Mouse (Mus musculus): Measurements from ENCODE around the gene Eif3j1. TPM values are rescaled to one million over a fixed set of nuclear protein-coding genes. Genes with fewer than 3 reads are reported as not detected.
"Not testable (repeated sequence)": the region's sequence is repeated elsewhere in the genome, so short reads cannot be mapped to it uniquely, and the experiment has no call there.

Eif3j1 gene
- 13.4 and 15.5 TPM in 2 replicates for polyA plus RNA-seq (2014; fragmentation: Nextera tagmentation; extraction: Ambion mirVana)

DNA sequence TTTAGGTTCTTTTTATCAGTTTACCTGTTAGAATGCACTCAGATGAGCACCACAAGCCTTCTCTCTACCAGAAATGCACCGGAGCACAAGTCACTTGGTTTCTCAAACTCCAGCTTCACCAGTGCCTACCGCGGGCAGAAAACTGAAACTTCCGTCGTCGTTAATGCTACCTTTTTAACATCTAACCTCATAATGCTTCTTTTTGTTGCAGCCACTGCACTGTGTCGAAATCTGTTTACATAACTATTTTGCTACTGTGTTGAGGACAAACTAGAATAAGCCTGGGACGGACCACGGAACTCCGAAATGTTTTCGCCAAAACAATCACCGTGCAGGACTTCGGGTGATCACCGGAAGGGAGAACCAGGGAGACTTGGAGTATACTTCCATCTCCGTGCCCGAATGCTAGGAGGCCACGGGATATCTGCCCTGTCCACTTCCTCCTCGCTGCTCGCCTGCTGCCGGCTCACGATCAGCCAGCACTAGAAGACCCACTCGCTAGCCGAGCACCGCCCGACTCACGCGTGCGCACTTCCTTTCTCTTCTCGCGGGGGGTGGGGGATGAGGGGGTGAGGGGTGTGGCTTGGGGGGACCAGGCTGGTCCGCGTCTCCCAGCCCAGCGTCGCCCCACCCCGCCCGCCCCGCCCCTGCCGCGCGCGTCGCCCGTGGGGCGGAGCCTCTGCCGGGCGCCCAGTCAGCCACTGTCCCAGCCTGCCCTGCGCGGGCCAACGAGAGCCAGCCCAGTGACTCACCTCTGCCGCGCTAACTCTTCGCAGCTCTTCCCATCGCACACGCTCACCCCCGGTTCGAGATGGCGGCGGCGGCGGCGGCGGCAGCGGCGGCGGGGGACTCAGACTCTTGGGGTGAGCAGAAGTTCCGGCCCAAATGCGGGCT, at the start of gene Eif3j1:
TSS of gene Eif3j1 (plus strand) at position 685 of the 894 bp plus-strand sequence.
- H3K9me3 ChIP-seq (replicated peaks; ENCODE audit: control insufficient read depth, low read length): no peaks in the 10 kb centered on the region
- H3K4me2 ChIP-seq (ENCODE audit: low read depth, low read length): peak within 1 kb of the TSS; percentile 48
- peak within 1 kb of the TSS; percentile 25; the same call in 1 of the 2 replicates for H3K27ac ChIP-seq (replicated peaks; ENCODE audit: low read depth, low read length)
- peak; percentile 93 for DNase-seq (ENCODE audit: low spot score)
- H3K27me3 ChIP-seq (ENCODE audit: control insufficient read depth, insufficient read depth, low read length): no peaks in the 10 kb centered on the region
- ATAC-seq (replicated peaks; ENCODE audit: insufficient number of reproducible peaks, low FRiP score, low TSS enrichment, low read depth): peak; percentile 99
- peak within 1 kb of the TSS; percentile 65 for H3K4me3 ChIP-seq (ENCODE audit: low read depth, low read length)
- H3K9ac ChIP-seq (replicated peaks; ENCODE audit: low read length): peak within 1 kb of the TSS; percentile 85
- no peaks in the 10 kb centered on the region for H3K36me3 ChIP-seq (replicated peaks; ENCODE audit: control insufficient read depth, insufficient read depth, low read depth, low read length)
- no peaks in the 10 kb centered on the region for H3K4me1 ChIP-seq (ENCODE audit: control insufficient read depth, insufficient read depth, low read length)
- under 1% methylated on average over 55 of the region's 67 CpGs for WGBS

DNA sequence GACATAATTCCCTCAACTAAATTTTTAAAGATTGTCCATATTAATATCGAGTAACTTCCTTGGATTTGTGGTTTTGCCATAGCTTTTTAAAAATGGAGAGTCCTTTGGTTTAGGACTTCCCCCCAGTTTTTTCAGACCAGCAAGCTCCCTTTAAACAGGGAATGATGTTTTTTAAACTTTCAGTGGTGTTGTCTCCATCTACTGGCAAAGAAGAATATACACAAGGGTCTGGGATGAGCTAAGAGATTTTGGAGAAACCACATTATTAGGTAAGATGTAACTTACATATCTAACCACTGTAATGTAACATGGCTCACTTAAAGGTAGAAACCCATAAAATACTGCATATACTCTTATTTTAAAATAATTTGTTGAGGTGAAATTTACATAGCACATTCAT, 32.6 kb upstream of the Eif3j1 start:
- 83% methylated on average over 1 of the region's 1 CpGs for WGBS

DNA sequence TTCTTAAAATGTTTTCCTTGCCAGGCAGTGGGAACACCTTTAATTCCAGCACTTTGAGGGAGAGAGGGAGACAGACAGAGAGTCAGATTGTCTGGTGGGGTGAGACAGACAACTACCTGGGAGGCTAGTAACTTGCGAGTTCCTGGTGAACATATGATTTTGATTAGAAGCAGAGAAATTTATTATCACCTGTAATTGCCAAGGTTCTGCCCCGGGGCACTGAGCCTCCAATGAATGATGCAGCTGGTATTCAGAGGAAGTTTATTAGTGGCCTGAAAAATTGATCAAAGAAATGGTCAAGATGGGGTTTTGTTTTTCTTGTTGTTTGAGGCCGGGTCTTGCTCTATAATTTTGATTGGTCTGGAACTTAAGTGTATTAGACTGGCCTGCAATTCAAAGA, 19.5 kb upstream of the Eif3j1 start:
- no peak for ATAC-seq (replicated peaks; ENCODE audit: insufficient number of reproducible peaks, low FRiP score, low TSS enrichment, low read depth)
- WGBS: 68% methylated on average over 3 of the region's 3 CpGs

More for the DNA sequence above, 32.6 kb upstream of the Eif3j1 start:
- no peaks in the 10 kb centered on the region for H3K9me3 ChIP-seq (replicated peaks; ENCODE audit: control insufficient read depth, low read length)
- H3K4me2 ChIP-seq (ENCODE audit: low read depth, low read length): no peak overlapping the region
- H3K9ac ChIP-seq (replicated peaks; ENCODE audit: low read length): no peak overlapping the region
- no peaks in the 10 kb centered on the region for H3K4me1 ChIP-seq (ENCODE audit: control insufficient read depth, insufficient read depth, low read length)
- H3K4me3 ChIP-seq (ENCODE audit: low read depth, low read length): no peak overlapping the region
- H3K27me3 ChIP-seq (ENCODE audit: control insufficient read depth, insufficient read depth, low read length): no peaks in the 10 kb centered on the region
- ATAC-seq (replicated peaks; ENCODE audit: insufficient number of reproducible peaks, low FRiP score, low TSS enrichment, low read depth): no peak
- peak; percentile 26 for DNase-seq (ENCODE audit: low spot score)
- no peaks in the 10 kb centered on the region; the same call in none of the 2 replicates for H3K36me3 ChIP-seq (replicated peaks; ENCODE audit: control insufficient read depth, insufficient read depth, low read depth, low read length)
- no peak overlapping the region for H3K27ac ChIP-seq (replicated peaks; ENCODE audit: low read depth, low read length)

DNA sequence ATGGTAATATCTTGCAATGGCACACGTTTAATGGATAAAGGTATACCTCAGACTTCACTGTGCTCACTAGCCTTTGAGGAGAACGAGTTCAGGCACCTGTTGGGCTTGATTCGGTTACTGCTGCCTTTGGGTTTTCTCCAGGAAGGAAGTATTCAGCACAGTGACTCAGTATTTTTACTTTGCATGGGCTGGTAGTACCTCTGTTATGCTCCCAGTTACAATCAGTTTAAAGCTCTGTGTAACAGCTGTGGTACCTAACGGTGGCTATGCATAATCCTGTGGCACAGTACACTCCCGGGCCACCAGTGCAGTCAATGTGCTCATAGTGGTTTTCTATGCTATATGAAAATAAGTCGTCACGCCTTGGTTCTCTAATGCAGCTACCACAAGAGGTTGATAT, 16.9 kb upstream of the Eif3j1 start:
- H3K36me3 ChIP-seq (replicated peaks; ENCODE audit: control insufficient read depth, insufficient read depth, low read depth, low read length): peaks cover 3% of the 10 kb centered on the region; the same call in 1 of the 2 replicates
- no peak overlapping the region for H3K27ac ChIP-seq (replicated peaks; ENCODE audit: low read depth, low read length)
- H3K4me2 ChIP-seq (ENCODE audit: low read depth, low read length): no peak overlapping the region
- ATAC-seq (replicated peaks; ENCODE audit: insufficient number of reproducible peaks, low FRiP score, low TSS enrichment, low read depth) (no peak), DNase-seq (ENCODE audit: low spot score) (no peak)
- H3K9ac ChIP-seq (replicated peaks; ENCODE audit: low read length): no peak overlapping the region
- WGBS: 91% methylated on average over 7 of the region's 7 CpGs
- no peak overlapping the region for H3K4me3 ChIP-seq (ENCODE audit: low read depth, low read length)
- H3K27me3 ChIP-seq (ENCODE audit: control insufficient read depth, insufficient read depth, low read length): no peaks in the 10 kb centered on the region
- H3K4me1 ChIP-seq (ENCODE audit: control insufficient read depth, insufficient read depth, low read length): no peaks in the 10 kb centered on the region
- no peaks in the 10 kb centered on the region for H3K9me3 ChIP-seq (replicated peaks; ENCODE audit: control insufficient read depth, low read length)

More for the DNA sequence above, 19.5 kb upstream of the Eif3j1 start:
- peaks cover 3% of the 10 kb centered on the region; the same call in 1 of the 2 replicates for H3K36me3 ChIP-seq (replicated peaks; ENCODE audit: control insufficient read depth, insufficient read depth, low read depth, low read length)
- no peak overlapping the region for H3K9ac ChIP-seq (replicated peaks; ENCODE audit: low read length)
- H3K9me3 ChIP-seq (replicated peaks; ENCODE audit: control insufficient read depth, low read length): no peaks in the 10 kb centered on the region
- no peak for DNase-seq (ENCODE audit: low spot score)
- H3K4me2 ChIP-seq (ENCODE audit: low read depth, low read length): no peak overlapping the region
- H3K27ac ChIP-seq (replicated peaks; ENCODE audit: low read depth, low read length): no peak overlapping the region
- H3K4me3 ChIP-seq (ENCODE audit: low read depth, low read length): no peak overlapping the region
- no peaks in the 10 kb centered on the region for H3K4me1 ChIP-seq (ENCODE audit: control insufficient read depth, insufficient read depth, low read length)
- no peaks in the 10 kb centered on the region for H3K27me3 ChIP-seq (ENCODE audit: control insufficient read depth, insufficient read depth, low read length)

DNA sequence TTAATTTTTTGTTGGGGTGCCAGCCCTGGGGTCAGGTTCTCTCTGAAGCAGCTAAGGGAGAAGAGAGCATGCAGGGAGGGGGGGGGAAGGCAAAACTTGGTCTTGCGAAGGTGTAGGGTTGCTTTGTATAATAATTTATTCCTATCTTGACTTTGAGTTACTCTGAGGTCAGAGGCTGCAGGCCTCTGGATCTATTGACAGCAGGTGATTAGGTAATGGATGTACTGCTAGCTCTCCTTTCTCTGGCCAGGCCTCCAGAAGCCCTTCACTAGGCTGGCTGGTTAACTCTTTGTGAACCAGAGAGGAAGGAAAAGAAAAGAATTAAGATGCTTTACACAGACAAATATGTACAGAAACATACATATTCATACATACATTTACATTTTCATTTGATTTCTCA, 9.6 kb upstream of the Eif3j1 start:
- Histone ChIP-seq H3K4me1 (ENCODE audit: control insufficient read depth, insufficient read depth, low read length) (no peaks in the 10 kb centered on the region), H3K27ac (replicated peaks; ENCODE audit: low read depth, low read length) (no peak overlapping the region), H3K9me3 (replicated peaks; ENCODE audit: control insufficient read depth, low read length) (no peaks in the 10 kb centered on the region), H3K4me3 (ENCODE audit: low read depth, low read length) (no peak overlapping the region), H3K36me3 (replicated peaks; ENCODE audit: control insufficient read depth, insufficient read depth, low read depth, low read length) (no peaks in the 10 kb centered on the region; the same call in 1 of the 2 replicates), H3K27me3 (ENCODE audit: control insufficient read depth, insufficient read depth, low read length) (no peaks in the 10 kb centered on the region), H3K9ac (replicated peaks; ENCODE audit: low read length) (no peak overlapping the region), H3K4me2 (ENCODE audit: low read depth, low read length) (no peak overlapping the region)
- WGBS: 75% methylated on average over 1 of the region's 1 CpGs
- ATAC-seq (replicated peaks; ENCODE audit: insufficient number of reproducible peaks, low FRiP score, low TSS enrichment, low read depth) (no peak), DNase-seq (ENCODE audit: low spot score) (no peak)

DNA sequence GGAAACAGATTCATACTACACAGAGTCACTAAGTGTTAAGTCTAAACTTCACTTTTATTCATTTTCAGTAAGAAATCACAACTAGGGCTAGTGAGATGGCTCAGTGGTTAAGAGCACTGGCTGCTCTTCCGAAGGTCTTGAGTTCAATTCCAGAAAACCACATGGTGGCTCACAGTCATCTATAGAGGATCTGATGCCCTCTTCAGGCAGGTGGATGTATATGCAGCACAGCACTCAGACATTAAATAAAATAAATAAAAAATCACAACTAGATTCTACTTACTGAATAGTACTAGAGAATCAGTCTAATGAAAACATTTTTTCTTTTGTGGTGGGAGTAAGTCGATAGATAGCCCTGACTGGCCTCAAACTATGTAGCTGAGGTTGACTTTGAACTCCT, 6.1 kb upstream of the Eif3j1 start:
- Histone ChIP-seq H3K9ac (replicated peaks; ENCODE audit: low read length) (no peak overlapping the region), H3K27ac (replicated peaks; ENCODE audit: low read depth, low read length) (no peak overlapping the region), H3K4me3 (ENCODE audit: low read depth, low read length) (no peak overlapping the region), H3K27me3 (ENCODE audit: control insufficient read depth, insufficient read depth, low read length) (no peaks in the 10 kb centered on the region), H3K4me2 (ENCODE audit: low read depth, low read length) (no peak overlapping the region), H3K9me3 (replicated peaks; ENCODE audit: control insufficient read depth, low read length) (no peaks in the 10 kb centered on the region), H3K36me3 (replicated peaks; ENCODE audit: control insufficient read depth, insufficient read depth, low read depth, low read length) (no peaks in the 10 kb centered on the region), H3K4me1 (ENCODE audit: control insufficient read depth, insufficient read depth, low read length) (no peaks in the 10 kb centered on the region)
- ATAC-seq (replicated peaks; ENCODE audit: insufficient number of reproducible peaks, low FRiP score, low TSS enrichment, low read depth) (no peak), DNase-seq (ENCODE audit: low spot score) (no peak)
- 78% methylated on average over 2 of the region's 2 CpGs for WGBS

DNA sequence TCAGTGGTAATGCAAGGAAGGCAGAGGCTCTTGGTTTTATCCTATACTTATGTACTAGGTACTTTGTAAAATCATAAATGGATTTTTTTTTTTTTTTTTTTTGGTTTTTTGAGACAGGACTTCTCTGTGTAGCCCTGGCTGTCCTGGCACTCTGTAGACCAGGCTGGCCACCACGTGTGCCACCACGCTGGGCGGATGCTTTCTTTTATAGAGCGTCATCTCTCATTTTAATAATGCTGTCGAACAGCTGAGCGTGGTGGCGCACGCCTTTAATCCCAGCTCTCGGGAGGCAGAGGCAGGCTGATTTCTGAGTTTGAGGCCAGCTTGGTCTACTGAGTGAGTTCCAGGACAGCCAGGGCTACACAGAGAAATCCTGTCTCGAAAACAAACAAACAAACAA, 1.3 kb upstream of the Eif3j1 start:
- not testable (repeated sequence) for H3K27ac ChIP-seq (replicated peaks; ENCODE audit: low read depth, low read length); H3K4me3 ChIP-seq (ENCODE audit: low read depth, low read length); H3K4me2 ChIP-seq (ENCODE audit: low read depth, low read length); H3K9me3 ChIP-seq (replicated peaks; ENCODE audit: control insufficient read depth, low read length); DNase-seq (ENCODE audit: low spot score); H3K27me3 ChIP-seq (ENCODE audit: control insufficient read depth, insufficient read depth, low read length); ATAC-seq (replicated peaks; ENCODE audit: insufficient number of reproducible peaks, low FRiP score, low TSS enrichment, low read depth); H3K9ac ChIP-seq (replicated peaks; ENCODE audit: low read length); H3K36me3 ChIP-seq (replicated peaks; ENCODE audit: control insufficient read depth, insufficient read depth, low read depth, low read length); H3K4me1 ChIP-seq (ENCODE audit: control insufficient read depth, insufficient read depth, low read length)
- WGBS: 90% methylated on average over 10 of the region's 10 CpGs

Data from embryonic facial prominence, embryonic 11.5 days (tissue).